21 mouse cellular contexts compared by ENCODE assay signal in the genomic region with DNA sequence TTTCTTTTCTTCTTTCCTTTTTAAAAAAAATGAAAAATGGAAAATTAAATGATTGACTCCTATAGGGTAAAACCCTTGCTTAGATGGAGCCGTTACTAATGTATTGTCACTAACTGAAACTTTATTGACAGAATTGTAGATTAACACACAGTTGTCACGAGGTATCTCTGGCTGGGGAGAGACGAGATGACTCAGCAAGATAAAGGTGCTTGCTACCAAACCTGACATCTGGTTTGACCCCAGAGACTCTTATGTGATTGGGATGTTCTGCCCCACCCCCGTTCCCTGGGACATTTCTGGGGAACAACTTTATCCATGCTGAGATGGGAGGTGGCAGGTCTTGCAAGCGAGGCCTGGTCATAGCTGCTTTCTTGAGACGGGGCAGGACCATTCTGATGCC.
DNase-seq lines count a peak whose midpoint lies in the region; ATAC-seq and TF ChIP-seq lines count a peak whose summit lies in the region.
"Had no signal": no experiment of that assay in that cellular context is flagged by ENCODE, and none has a peak within 500 bp of the region (broad histone marks: within the 10 kb centered on the region; RNA-seq: fewer than 3 reads in every experiment).

No protein-coding gene starts in this region.

- ATAC-seq in heart, embryonic 15.5 days (replicated peaks; ENCODE audit: insufficient number of reproducible peaks, insufficient read depth, low FRiP score, low read depth): no peak
- no peak for ATAC-seq in stomach, embryonic 14.5 days (ENCODE audit: insufficient number of reproducible peaks, insufficient read depth, low FRiP score, low read depth)
- no peak for ATAC-seq in stomach, postnatal 0 days (ENCODE audit: low FRiP score, low TSS enrichment)
- ATAC-seq in cerebellum, adult (ENCODE audit: insufficient number of reproducible peaks, low FRiP score, low TSS enrichment): no peak
- ATAC-seq: CD4-positive, CD25-positive, alpha-beta regulatory T cell, adult 4 months; forebrain, embryonic 15.5 days; liver, postnatal 0 days; midbrain, embryonic 16.5 days; Patski had no signal

- DNase-seq in embryo, embryonic 10 days (ENCODE audit: low spot score): peak; percentile 9
- no peak for DNase-seq in embryo, embryonic 9.5 days (ENCODE audit: extremely low spot score)
- DNase-seq in heart, embryonic 10.5 days (ENCODE audit: low spot score): no peak
- DNase-seq in stomach, postnatal 0 days (ENCODE audit: low spot score): no peak
- no peak for DNase-seq in gastrocnemius, postnatal 36 days
- DNase-seq: cerebellum, adult 2 months; cerebellum, postnatal 25 days; embryo, embryonic 11 days; kidney, adult 8-10 months; kidney, postnatal 10 days; liver, postnatal 0 days; right cerebral cortex, postnatal 4 days had no signal

- TF ChIP-seq EP300 in stomach, postnatal 0 days (optimal IDR thresholded peaks at IDR 0.05): no peak

- WGBS in heart, embryonic 15.5 days: 54% methylated on average over 6 of the region's 6 CpGs
- WGBS in heart, embryonic 10.5 days: 34% methylated on average over 6 of the region's 6 CpGs
- 52% methylated on average over 6 of the region's 6 CpGs for WGBS in stomach, embryonic 14.5 days
- 65% methylated on average over 6 of the region's 6 CpGs for WGBS in stomach, postnatal 0 days

- no peak for TF ChIP-seq CTCF in stomach, postnatal 0 days (IDR thresholded peaks at IDR 0.05; ENCODE audit: low read depth)

- H3K9ac ChIP-seq in heart, embryonic 15.5 days: no peak overlapping the region
- no peak overlapping the region for H3K9ac ChIP-seq in stomach, embryonic 14.5 days (replicated peaks; ENCODE audit: low read depth, low read length)
- no peak overlapping the region for H3K9ac ChIP-seq in stomach, postnatal 0 days (ENCODE audit: low read length)
- H3K9ac ChIP-seq: forebrain, embryonic 15.5 days; liver, postnatal 0 days had no signal

- H3K27ac ChIP-seq in heart, embryonic 15.5 days: peak overlapping the region; percentile 24; the same call in 1 of the 2 replicates
- no peak overlapping the region for H3K27ac ChIP-seq in heart, embryonic 10.5 days
- peak overlapping the region; percentile 15; the same call in 1 of the 2 replicates for H3K27ac ChIP-seq in stomach, embryonic 14.5 days (ENCODE audit: low read length)
- no peak overlapping the region for H3K27ac ChIP-seq in stomach, postnatal 0 days (replicated peaks)
- H3K27ac ChIP-seq: forebrain, embryonic 15.5 days; limb, embryonic 10.5 days had no signal

- no peaks in the 10 kb centered on the region for H3K9me3 ChIP-seq in heart, embryonic 15.5 days (replicated peaks)
- H3K9me3 ChIP-seq in heart, embryonic 10.5 days: no peaks in the 10 kb centered on the region
- no peaks in the 10 kb centered on the region for H3K9me3 ChIP-seq in stomach, embryonic 14.5 days (ENCODE audit: control insufficient read depth, low read depth, low read length)
- H3K9me3 ChIP-seq in stomach, postnatal 0 days (ENCODE audit: control insufficient read depth, low read length): no peaks in the 10 kb centered on the region
- H3K9me3 ChIP-seq: forebrain, embryonic 15.5 days; limb, embryonic 10.5 days; midbrain, embryonic 10.5 days had no signal

- intact Hi-C loops in gastrocnemius, postnatal 36 days (cut with DNase I): no loop called here

- H3K36me3 ChIP-seq in heart, embryonic 15.5 days: no peaks in the 10 kb centered on the region
- H3K36me3 ChIP-seq in heart, embryonic 10.5 days: 0 out of 2 replicates have a peak, but pooled peaks cover 3% of the 10 kb centered on the region
- no peaks in the 10 kb centered on the region for H3K36me3 ChIP-seq in stomach, embryonic 14.5 days (ENCODE audit: control insufficient read depth, insufficient read depth, low read length)
- H3K36me3 ChIP-seq in stomach, postnatal 0 days (ENCODE audit: control insufficient read depth, insufficient read depth, low read length): no peaks in the 10 kb centered on the region
- H3K36me3 ChIP-seq: forebrain, embryonic 15.5 days; limb, embryonic 10.5 days; midbrain, embryonic 10.5 days had no signal

- H3K4me1 ChIP-seq in heart, embryonic 15.5 days (replicated peaks): peaks cover 27% of the 10 kb centered on the region
- peaks cover 33% of the 10 kb centered on the region for H3K4me1 ChIP-seq in heart, embryonic 10.5 days
- 0 out of 2 replicates have a peak, but pooled peaks cover 3% of the 10 kb centered on the region for H3K4me1 ChIP-seq in stomach, embryonic 14.5 days (ENCODE audit: control insufficient read depth, insufficient read depth, low read length)
- 0 out of 2 replicates have a peak, but pooled peaks cover 4% of the 10 kb centered on the region for H3K4me1 ChIP-seq in stomach, postnatal 0 days (replicated peaks; ENCODE audit: control insufficient read depth, insufficient read depth)
- H3K4me1 ChIP-seq: forebrain, embryonic 15.5 days; limb, embryonic 10.5 days had no signal

- H3K4me3 ChIP-seq in heart, embryonic 15.5 days: no peak overlapping the region
- no peak overlapping the region for H3K4me3 ChIP-seq in heart, embryonic 10.5 days
- H3K4me3 ChIP-seq in stomach, embryonic 14.5 days (ENCODE audit: low read depth, low read length): no peak overlapping the region
- no peak overlapping the region for H3K4me3 ChIP-seq in stomach, postnatal 0 days (ENCODE audit: low read depth, low read length)
- H3K4me3 ChIP-seq: forebrain, embryonic 15.5 days; limb, embryonic 10.5 days; midbrain, embryonic 10.5 days had no signal

- no peaks in the 10 kb centered on the region for H3K27me3 ChIP-seq in heart, embryonic 15.5 days
- no peaks in the 10 kb centered on the region for H3K27me3 ChIP-seq in heart, embryonic 10.5 days (ENCODE audit: insufficient read depth, poor library complexity, severe bottlenecking)
- H3K27me3 ChIP-seq in stomach, embryonic 14.5 days (ENCODE audit: control insufficient read depth, insufficient read depth, low read length): no peaks in the 10 kb centered on the region
- H3K27me3 ChIP-seq in stomach, postnatal 0 days (ENCODE audit: control insufficient read depth, insufficient read depth, low read length): no peaks in the 10 kb centered on the region
- H3K27me3 ChIP-seq: forebrain, embryonic 15.5 days; Patski had no signal

- H3K4me2 ChIP-seq in heart, embryonic 15.5 days: no peak overlapping the region
- no peak overlapping the region for H3K4me2 ChIP-seq in stomach, embryonic 14.5 days (replicated peaks; ENCODE audit: low read depth, low read length)
- no peak overlapping the region for H3K4me2 ChIP-seq in stomach, postnatal 0 days (replicated peaks; ENCODE audit: low read depth)
- H3K4me2 ChIP-seq: forebrain, embryonic 15.5 days had no signal

Comparison
In these comparisons a context has a peak if more than half of its experiments do, and no peak if none do; other contexts are left out.
1. H3K27ac ChIP-seq: peak in heart, embryonic 15.5 days (single experiment) and stomach, embryonic 14.5 days (single experiment); none in heart, embryonic 10.5 days (single experiment) and stomach, postnatal 0 days (single experiment).